Mouse (Mus musculus): ENCODE data around the gene Igfl3.

Igfl3 gene

GRCm38 (mm10) chr7:18176194-18176593 is at the start of gene Igfl3:
Gene Igfl3 (plus strand): TSS chr7:18176494.
- no peak for DNase-seq (ENCODE audit: low read depth, low spot score)

- DNase-seq (ENCODE audit: low read depth, low spot score) = peak; percentile 2
Observed at GRCm38 (mm10) chr7:18210938-18211337, 34.6 kb downstream of the Igfl3 start.

- no peak for DNase-seq (ENCODE audit: low read depth, low spot score)
Observed at GRCm38 (mm10) chr7:18214699-18215098, 38.4 kb downstream of the Igfl3 start.

Data from CD4-positive, CD25-positive, alpha-beta regulatory T cell, adult 2 months (primary cell).